Mouse (Mus musculus) left cerebral cortex, adult 8-10 months (tissue): Measurements from ENCODE around the gene Dlgap4. TPM values are rescaled to one million over a fixed set of nuclear protein-coding genes. Genes with fewer than 3 reads are reported as not detected.

Source experiments
- DNase-seq, 2 experiments: peaks; one replicate each; pipeline ENCODE4 v3.0.0; 2022; ENCODE audit warnings: low spot score in 2 of 2
- total RNA-seq, 4 experiments: library from RNA; stranded (reverse); gene quantifications; 2 replicates each; pipeline ENCODE4 v1.2.4; 2022

Gene Dlgap4
- total RNA-seq, 4 experiments from 2014 or later, result 201 to 218 (median 204) TPM

DNA sequence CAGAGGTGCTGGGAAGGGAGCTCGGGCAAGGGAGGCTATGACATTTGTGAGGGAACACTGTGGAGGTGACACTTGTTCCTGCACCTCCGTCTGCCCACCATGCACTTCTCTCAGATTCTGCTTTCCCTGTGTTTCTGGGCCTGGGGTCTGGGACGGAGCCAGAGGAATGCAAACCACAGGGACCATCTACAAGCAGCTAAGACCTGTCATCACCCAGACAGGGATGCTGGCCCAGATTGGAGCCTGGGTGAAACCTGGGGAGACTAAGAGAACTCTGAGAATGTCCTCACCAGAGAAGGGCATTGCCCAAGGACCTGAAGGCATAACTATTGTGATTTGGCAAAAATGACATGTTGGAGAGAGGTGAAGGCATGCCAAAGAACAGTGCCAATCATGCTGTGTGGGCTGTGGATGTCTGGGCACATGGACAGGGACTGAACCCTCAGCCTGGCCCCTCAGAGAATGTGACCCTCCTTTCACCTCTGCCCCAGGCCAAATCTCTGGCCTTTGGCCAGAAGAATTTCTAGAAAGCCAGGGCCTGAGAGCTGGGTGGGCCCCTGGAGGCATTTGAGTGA lies 122.3 kb downstream of the Dlgap4 start:
- no peak for DNase-seq

DNA sequence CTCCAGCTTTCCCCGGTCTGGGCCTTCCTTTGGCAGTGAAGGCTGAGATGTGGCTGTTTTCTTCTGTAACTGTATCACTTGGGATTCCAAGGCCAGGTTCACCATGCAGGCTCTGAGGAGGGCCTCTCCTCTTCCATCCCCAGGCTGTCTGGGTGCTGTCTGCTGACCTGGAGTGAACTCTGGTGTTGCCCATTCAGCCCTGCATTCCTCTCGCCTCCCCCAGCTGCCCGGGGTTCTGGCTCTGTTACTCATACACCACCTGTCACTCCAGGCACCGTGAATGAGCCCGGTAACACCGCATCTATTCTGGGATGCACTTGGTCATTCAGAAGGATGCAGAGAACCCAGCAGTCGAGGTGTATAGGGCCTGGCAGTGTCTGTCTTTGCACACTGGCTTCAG lies 123.3 kb downstream of the Dlgap4 start:
- DNase-seq, result no peak

DNA sequence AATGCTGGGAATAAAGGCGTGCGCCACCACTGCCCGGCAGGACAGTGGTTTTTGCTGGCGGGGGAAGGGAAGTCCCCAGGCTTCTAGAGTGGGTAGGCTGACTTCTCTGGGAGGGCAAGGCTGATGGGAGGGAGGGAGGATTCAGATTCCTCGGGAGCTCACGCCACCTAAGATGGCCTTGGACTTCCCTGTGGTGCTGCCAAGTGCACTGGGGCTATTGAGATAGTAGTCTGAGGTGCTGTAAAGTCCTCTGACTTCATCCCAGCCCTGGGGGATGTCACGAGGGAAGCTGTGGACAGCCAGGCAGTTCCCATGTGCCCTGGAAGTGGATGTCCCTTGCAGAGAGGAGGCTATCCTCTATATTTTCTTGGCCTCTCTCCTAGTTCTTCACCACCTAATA lies 124.5 kb downstream of the Dlgap4 start:
- no peak for DNase-seq

DNA sequence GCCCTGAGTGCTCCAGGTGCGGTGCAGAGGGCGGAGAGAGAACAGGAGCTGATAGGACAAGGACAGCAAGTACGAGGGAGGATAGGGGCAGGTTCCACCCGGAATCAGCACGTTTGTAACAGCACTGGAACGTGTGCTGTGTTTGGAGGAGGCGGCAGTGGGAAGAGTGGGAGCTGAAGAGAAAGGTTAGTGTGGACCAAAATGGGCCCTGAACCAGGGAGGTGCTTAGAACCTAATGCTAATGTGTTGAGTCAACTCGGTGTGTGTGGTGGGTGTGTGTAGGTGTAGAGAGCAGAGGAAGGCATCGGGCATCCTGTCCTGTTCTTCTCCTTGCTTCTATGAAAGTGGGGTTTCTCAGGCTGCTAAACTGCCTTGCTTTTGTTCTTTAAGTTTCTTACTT lies 127.8 kb downstream of the Dlgap4 start:
- DNase-seq, result no peak

DNA sequence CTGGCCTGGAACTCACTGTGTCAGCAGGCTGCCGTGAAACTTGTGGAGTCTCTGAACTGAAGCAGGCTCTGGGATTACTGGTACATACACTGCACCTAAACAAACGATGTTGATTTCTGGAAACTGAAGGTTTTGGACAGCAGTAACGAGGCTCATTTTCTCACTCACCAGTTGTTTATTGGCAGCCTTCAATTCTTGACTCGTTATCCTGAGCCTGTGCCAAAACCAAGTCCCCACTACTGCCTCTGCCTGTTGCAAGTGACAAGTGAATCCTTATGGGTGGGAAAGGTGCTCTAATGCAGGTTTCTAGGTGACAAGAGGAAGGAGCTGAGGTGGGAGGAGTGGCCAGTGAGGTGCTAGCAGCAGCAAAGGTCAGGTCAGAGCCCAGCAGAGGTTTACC lies 128.5 kb downstream of the Dlgap4 start:
- DNase-seq, result no peak

DNA sequence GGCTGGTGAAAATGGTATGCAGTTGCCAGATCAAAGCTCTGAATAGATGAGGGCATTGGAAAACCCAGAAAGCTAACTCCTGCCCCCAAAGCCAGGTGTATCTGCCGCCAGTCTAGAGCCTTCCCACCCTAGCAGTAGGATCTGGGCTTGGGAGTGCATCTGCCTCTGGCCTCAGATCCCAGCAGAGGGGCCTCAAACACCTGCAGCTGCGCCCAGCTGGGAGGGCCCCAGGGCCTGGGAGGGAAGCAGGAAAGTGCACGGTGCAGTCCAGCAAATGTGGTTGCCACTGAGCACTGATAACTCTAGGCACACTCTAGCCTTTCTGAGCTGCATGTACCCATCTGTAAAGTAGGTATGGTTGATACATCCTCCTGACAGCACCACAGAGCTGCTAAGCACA lies 129.7 kb downstream of the Dlgap4 start:
- DNase-seq, result no peak

DNA sequence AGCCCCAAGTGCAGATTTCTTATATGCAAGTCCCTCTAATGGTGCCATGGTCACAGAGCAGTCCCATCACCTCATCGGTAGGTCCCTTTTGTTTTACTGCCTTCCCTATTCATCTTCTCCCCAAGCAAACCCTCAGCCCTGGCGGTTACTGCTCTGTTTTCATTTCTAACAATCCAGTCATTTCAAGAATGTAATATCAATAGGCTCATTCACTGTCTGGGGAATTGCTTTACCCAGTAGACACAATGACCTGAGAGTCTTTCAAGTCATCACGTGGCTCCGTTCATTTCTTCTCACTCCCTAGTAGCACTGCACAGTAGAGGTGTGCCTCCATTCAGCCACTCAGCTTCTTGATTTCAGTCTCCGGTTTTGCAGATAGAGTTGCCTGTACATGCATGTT lies 130.9 kb downstream of the Dlgap4 start:
- no peak for DNase-seq

DNA sequence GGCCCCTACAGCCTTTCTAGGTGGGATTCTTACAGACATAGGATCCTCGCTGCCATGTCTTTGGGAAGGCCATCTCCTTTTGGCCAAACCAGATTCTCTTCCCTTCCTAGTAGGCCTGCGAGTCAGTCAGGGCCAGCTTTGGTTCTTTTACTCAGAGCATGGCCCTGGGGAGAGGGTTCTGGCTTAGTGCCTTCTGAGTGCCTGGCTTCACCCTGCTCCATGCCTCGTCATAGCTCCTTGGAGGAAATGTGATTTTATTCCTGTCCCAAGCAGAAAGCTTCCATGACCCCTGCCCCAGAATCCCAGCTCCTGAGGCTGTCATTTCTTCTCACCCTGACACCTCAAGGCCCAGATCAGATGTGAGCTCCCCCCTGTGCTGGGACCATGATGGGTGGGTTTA lies 133.8 kb downstream of the Dlgap4 start:
- no peak for DNase-seq

DNA sequence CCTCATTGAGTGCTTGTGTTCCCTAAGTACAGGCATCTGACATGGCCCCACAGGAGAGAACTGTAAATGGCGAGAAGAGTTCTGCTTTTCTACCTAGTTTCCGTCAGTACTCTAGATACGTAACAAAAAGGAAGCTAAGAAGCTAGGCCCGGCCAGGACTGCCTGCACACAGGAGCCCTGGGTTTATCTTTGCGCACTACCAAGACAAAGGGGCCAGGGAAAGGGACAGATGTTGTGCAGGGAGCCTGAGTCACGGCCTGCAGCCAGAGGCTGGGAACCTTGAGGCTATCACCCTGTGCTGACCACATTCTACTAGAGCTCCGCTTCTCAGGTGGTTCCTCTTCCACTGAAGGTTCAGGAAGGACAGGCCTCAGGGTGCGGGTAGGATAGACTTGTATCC lies 136.2 kb downstream of the Dlgap4 start:
- no peak for DNase-seq

DNA sequence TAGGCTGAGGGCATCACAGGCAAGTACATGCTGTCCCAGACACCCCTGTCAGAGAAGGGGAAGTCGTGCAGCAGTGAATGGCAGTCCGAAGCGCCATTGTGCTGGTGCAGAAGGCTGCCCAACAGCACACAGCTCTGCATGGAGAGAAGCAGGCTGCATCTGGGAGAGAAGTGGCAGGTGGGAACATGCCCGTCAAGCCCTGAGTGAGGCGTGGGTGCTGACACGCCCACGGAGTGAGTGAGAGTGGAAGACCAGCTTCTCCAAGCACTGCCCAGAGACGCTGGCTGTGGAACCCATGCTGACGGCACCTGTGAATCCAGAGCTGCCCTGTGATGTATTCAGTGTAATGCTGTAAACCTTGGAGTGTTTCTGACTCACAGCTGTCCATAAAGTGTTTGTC lies 143.4 kb downstream of the Dlgap4 start:
- peak in 1 of 2 experiments; percentile 72 for DNase-seq

DNA sequence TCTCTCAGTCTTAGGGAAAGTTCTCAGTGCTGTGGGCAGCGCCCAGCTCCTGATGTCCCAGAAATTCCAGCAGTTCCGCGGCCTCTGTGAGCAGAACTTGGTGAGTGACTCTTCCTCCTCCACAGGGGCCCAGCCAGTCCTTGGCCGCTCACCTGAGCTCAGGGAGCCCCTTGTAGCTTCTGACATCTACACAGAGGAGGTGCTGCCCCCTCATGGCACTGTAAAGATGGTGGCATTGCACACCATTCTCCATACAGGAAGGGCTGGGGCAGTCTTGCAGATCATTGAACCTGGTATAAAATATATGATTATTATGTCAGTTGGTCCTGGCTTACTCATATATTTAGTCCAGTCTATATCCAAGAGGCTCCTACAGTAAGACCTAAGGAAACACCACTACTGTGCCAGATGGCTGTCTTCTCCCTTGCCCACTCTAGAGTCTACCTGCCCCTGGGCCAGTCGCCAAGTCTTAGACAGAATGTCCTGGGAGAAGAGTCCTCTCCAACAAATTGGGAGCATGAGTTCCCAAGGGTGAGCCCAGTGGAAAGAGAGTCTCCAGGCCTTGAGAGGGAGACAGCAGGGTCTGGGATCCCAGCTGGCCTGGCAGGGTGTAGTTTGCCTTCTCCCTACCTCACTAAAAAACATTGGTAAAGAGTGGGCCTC lies 147.5 kb downstream of the Dlgap4 start:
- no peak for DNase-seq

DNA sequence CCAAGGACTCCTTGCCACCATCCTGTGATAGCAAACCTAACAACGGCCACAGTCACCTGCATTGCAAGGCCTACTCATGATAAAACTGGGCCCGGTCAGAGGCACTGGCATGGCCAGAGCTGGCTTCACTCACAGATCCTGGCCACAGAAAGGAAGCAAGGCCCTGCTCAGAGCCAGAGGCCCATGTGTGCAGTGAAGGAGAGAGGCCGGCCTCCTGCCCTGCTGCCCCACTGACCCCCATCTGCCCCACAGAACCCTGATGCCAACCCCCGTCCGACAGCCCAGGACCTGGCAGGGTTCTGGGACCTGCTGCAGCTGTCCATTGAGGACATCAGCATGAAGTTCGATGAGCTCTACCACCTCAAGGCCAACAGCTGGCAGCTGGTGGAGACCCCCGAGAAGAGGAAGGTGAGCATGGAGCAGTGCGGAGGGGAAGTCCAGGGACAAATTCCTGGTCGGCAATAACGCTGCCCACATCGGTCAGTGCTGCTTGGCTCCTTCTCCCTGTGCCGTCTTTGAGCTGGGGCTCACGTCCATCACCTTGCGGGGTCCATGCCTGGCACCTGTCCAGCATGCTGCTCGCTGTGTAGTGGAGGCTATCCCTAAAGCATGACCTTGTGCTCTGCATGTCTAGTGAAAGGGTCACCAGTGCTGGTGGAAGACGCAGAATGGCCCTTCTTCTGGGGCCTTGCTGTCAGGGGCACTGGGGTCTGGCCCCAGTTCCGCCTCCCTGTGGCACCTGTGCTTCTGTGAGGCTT lies 148.2 kb downstream of the Dlgap4 start:
- no peak for DNase-seq

DNA sequence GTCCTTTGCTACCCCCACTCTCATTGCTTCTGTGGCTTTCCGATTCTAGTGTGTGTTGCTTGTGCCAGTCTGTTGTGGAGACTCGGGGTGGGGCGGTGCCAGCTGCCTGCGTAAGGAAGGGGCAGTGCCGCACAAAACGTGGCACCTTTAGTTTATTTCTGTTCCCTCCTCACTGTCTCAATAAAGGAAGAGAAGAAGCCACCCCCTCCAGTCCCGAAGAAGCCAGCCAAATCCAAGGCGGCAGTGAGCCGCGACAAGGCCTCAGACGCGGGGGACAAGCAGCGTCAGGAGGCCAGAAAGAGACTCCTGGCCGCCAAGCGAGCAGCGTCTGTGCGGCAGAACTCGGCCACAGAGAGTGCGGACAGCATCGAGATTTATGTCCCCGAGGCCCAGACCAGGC lies 149.0 kb downstream of the Dlgap4 start:
- DNase-seq, result peak in 1 of 2 experiments; percentile 54

DNA sequence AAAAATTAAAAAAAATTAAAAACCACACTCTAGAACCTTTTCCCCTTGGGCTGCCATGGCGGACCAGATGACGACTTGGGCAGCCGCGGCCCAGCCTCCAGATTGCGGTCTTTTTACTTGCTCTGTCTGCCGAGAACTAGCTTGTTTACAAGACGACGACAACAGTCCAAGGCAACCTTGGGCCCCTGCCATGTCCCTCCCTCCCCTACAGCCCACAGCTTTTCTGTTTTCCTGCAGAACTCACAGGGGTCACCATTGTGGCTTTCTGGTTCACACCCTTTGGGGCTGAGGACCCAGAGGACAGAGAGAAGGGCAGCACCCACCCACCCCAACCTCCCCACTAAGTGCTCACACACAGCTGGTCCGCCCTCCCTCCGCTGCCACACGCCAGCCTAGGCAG lies 149.6 kb downstream of the Dlgap4 start:
- no peak for DNase-seq

DNA sequence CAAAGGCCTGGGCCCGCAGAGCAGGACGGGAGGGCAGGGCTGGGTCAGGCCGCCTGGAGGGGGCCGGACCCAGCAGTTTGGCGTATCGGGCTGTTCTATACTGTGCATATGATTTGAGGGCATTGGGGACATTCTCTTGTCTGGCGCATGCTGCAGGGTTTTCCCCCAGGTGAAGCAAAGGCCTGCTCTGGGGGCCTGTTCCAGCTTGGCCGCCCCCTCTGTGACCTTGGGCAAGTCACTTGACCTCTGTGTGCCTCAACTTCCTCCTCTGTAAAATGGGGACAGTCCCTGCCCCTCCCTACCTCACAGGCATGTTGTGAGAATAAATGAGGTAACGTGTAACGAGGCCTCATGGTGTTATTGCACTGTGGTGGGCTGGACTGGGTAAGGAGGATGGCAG lies 150.5 kb downstream of the Dlgap4 start:
- DNase-seq, result no peak

DNA sequence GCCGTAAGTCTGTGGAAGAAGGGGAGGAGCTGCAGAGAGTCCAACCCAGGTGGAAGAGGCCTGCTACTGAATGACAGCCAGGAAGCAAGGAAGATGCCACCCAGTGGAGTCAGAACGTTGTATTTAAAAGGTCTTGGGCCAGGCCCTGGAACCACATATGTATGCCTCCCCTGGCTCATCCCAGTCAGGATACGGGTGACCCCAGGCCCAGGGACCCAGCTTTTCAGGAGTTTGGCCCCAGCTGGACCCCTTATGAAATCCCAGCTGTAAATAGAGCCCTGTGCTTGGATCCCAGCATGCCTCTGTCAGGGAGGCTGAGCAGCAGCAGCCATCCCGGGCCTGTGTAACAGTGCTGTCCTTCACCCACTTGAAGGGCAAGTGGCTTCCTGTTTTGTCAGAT lies 151.2 kb downstream of the Dlgap4 start:
- no peak for DNase-seq

DNA sequence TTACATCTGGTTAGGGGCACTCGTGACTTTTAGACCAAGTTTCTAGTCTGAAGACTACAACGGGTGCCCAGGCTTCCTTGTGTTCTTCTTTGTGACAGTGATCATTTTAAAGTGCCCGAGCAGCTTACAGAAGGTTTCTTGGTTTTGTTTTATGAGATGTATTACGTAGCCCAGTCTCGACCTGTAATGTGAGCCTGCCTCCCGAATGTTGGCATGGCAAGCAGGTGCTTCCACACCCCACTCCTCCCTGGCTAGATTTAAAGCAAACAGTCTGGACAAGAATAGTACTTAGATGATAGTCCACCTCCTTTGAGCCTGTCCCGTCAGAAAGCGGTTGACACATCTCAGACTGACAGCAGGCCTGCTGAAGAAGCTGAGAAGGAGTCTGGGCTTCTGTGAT lies 152.1 kb downstream of the Dlgap4 start:
- no peak for DNase-seq

DNA sequence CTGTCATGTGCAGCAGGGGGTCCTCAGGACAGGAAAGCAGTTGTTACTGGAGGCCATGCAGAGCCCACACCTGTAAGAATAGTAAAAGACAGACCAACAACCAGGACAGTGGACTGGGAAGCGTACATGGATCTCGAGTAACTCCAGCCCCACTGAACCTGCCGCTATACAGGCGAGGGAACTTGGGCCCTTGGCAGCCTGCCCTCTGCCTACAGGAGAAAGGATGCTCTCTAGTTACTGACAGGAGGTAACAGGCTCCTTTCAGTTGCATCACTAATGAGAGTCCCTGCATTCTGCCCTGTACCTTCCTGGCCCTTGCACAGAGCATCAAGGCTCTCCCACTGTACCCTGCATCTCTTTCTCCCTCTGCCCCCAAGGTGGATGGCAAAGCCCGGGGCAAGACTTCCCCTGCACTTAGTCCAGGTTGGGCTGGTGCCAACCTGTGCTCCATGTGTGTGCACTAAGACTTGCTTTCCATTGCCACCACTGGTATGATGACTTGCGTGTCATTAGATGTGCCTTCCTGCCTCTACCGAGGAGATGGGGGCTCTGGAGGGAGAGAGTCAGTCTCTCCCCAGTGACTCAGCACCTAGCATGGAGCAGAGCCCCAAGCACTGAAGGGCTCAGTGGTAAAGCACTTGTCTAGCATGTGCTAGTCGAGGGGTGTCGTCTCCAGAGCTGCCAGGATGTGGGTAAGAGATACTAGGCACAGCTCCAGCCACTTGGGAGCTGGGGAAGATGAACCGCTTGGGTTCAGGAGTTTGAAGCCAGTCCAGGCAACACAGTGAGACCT lies 152.9 kb downstream of the Dlgap4 start:
- DNase-seq, result no peak

DNA sequence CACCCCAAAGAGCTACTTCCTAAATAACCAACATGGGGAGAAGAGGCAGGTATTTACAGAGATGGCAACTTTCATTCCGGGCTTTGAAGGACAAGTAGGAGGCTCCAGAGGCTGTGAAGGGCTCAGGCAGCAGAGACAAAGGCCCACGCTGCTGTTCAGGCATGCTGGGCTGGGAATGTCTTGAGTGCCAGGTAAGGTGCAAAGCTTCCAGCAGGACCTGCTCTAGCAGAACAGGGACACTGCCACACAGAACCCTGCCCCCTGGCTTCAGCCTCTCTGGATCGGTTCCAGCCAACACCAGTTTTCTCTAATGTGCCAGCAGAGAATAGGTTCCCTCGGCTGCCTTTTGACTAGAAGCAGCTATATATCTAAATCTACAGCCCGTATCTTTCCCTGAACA lies 153.6 kb downstream of the Dlgap4 start:
- DNase-seq, result no peak

DNA sequence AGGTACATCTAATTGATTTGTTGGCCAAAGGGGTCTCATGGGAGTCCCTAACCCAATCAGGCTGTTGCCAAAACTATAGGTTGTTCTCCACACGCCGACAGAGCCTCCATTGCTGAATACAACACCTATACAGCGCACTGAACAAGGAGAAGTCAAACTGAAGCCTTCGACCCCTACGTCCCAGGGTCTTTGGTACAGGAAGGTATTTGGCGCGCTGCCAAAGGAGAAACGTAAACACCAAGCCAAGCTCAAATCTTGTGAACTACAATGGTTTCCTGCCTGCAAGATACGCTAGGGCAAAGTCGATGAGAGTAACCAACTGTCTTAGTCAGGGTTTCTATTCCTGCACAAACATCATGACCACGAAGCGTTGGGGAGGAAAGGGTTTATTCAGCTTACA lies 155.8 kb downstream of the Dlgap4 start:
- DNase-seq, result no peak

DNA sequence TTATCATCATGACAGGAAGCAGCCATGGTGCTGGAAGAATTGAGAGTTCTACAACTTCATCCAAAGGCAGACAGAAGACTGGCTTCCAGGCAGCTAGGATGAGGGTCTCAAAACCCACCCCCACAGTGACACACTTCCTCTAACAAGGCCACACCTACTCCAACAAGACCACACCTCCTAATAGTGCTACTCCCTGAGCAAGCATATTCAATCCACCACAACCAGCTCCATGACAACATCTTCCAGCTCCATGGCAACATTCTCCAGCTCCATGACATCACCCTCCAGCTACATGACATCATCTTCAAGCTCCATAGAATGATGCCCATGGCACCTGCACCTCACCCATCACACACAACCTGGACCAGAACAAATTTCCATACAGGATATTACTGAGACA lies 160.0 kb downstream of the Dlgap4 start:
- no peak for DNase-seq
